Mouse (Mus musculus) liver, postnatal 0 days (tissue): ENCODE data around the gene Ccdc88c.

ENCODE experiments used
- CTCF ChIP-seq: sonication (generic); IDR thresholded peaks from 2 replicates; pipeline ENCODE4 v1.5.1; 2016; ENCODE audit warnings: antibody characterized with exemption, low read depth
- EP300 ChIP-seq: IDR thresholded peaks from 2 replicates; pipeline ENCODE4 v1.6.1; 2016; ENCODE audit warnings: antibody characterized with exemption, low read depth, mild to moderate bottlenecking

DNA sequence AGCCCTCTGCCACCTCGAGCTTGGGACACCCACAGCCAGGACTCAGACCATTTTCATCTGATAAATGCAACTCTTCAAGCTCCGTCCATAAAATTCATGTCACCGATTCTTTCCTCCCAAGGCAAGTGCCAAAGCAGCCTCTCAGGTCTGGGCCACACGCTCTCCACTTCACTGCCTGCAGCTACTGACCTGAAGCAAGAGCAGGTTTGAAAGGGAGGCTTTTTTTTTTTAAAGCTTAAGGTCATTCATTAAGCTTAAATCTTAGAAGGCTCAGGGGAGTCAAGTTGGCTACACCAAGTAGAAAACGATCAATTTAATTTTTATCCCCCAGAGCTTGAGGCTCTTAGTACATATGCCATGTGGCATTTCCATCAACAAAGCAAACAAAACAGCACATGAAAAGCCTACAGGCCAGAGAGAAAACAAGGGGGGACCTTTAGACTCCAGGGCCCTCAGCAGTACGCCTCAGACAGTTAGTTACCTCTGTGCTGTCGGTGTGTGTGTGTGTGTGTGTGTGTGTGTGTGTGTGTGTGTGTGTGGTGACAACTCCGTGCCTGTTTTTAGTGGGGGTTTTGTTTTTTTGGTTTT, 15.7 kb downstream of the Ccdc88c start:
- TF ChIP-seq CTCF (no peak), EP300 (no peak)
